Mouse (Mus musculus) limb, embryonic 11.5 days (tissue): Measurements from ENCODE around the gene Pcbd1. TPM values are rescaled to one million over a fixed set of nuclear protein-coding genes. Genes with fewer than 3 reads are reported as not detected.
A peak's percentile ranks its signal among the peaks of the same experiment; 100 is the strongest.

Experiments used
- ATAC-seq: fragments of 200-750 bp; cut with Nextera tagmentation; 2 replicates; pipeline ENCODE4 v1.8.0; 2017; ENCODE audit warnings: low read depth; ENCODE audit not compliant: insufficient number of reproducible peaks, low FRiP score, low TSS enrichment
- DNase-seq: peaks from one replicate; pipeline ENCODE4 v3.0.0-alpha.2; 2015; ENCODE audit warnings: low spot score
- H3K27ac ChIP-seq: fragments of 300-500 bp; sonication (generic); replicated peaks from 2 replicates; pipeline ENCODE4 v1.5.1; 2014; ENCODE audit warnings: low read depth, mild to moderate bottlenecking, low read length
- H3K27me3 ChIP-seq: fragments of 300-500 bp; sonication (generic); 2 replicates; pipeline ENCODE4 v1.6.1; 2014; ENCODE audit warnings: mild to moderate bottlenecking, low read length, mixed read lengths; ENCODE audit not compliant: control insufficient read depth, insufficient read depth
- H3K36me3 ChIP-seq: fragments of 300-500 bp; sonication (generic); 2 replicates; pipeline ENCODE4 v1.6.1; 2014; ENCODE audit warnings: mild to moderate bottlenecking, low read length, moderate library complexity, mixed read lengths; ENCODE audit not compliant: control insufficient read depth, insufficient read depth
- H3K4me1 ChIP-seq: fragments of 300-500 bp; sonication (generic); 2 replicates; pipeline ENCODE4 v1.6.1; 2014; ENCODE audit warnings: low read length, mixed read lengths; ENCODE audit not compliant: control insufficient read depth, insufficient read depth
- H3K4me2 ChIP-seq: fragments of 300-500 bp; sonication (generic); 2 replicates; pipeline ENCODE4 v1.6.1; 2014; ENCODE audit warnings: low read depth, mild to moderate bottlenecking, moderate library complexity; ENCODE audit not compliant: severe bottlenecking
- H3K4me3 ChIP-seq: fragments of 300-500 bp; sonication (generic); 2 replicates; pipeline ENCODE4 v1.5.1; 2014; ENCODE audit warnings: low read depth, low read length
- H3K9ac ChIP-seq: fragments of 300-500 bp; sonication (generic); 2 replicates; pipeline ENCODE4 v1.6.1; 2014; ENCODE audit warnings: mild to moderate bottlenecking, low read length
- H3K9me3 ChIP-seq: fragments of 300-500 bp; sonication (generic); 2 replicates; pipeline ENCODE4 v1.6.1; 2016; ENCODE audit warnings: low read length; ENCODE audit not compliant: control insufficient read depth
- WGBS: fragments of 180-500 bp; shearing (Covaris S2); extraction: QIAGEN DNeasy Blood & Tissue Kit; methylation state at CpG from one replicate; pipeline ENCODE4 v1.1.7; 2014; 5-methylcytosine and 5-hydroxymethylcytosine counted together
- polyA plus RNA-seq: library from polyadenylated mRNA; unstranded; fragments of >200 nt; fragmentation: Nextera tagmentation; extraction: Ambion mirVana; gene quantifications from 2 replicates; pipeline ENCODE4 v1.2.1, GENCODE M21; 2014

Pcbd1 gene
- polyA plus RNA-seq, 1 experiment from 2014 or later = 21.8 TPM

- H3K27ac ChIP-seq = no peak overlapping the region
Observed at GRCm38 (mm10) chr10:61064635-61065034, 24.5 kb upstream of the Pcbd1 start.

GRCm38 (mm10) chr10:61065287-61066005 lies 23.7 kb upstream of the Pcbd1 start:
- Histone ChIP-seq H3K9me3 (no peaks in the 10 kb centered on the region; the same call in 1 of the 2 replicates), H3K9ac (no peak overlapping the region), H3K4me1 (peaks cover 17% of the 10 kb centered on the region), H3K27ac (no peak overlapping the region), H3K36me3 (no peaks in the 10 kb centered on the region), H3K4me3 (no peak overlapping the region), H3K27me3 (no peaks in the 10 kb centered on the region), H3K4me2 (no peak overlapping the region)
- WGBS = 60% methylated on average over 13 of the region's 13 CpGs
- no peak for ATAC-seq
- no peak for DNase-seq

More at GRCm38 (mm10) chr10:61064635-61065034, 24.5 kb upstream of the Pcbd1 start:
- peak; percentile 82 for DNase-seq
- WGBS = 7% methylated on average over 8 of the region's 8 CpGs
- Histone ChIP-seq H3K4me3 (no peak overlapping the region), H3K9ac (no peak overlapping the region), H3K4me1 (peaks cover 22% of the 10 kb centered on the region), H3K4me2 (no peak overlapping the region), H3K9me3 (no peaks in the 10 kb centered on the region; the same call in 1 of the 2 replicates), H3K36me3 (no peaks in the 10 kb centered on the region), H3K27me3 (no peaks in the 10 kb centered on the region)
- no peak for ATAC-seq

- ATAC-seq (0 out of 2 replicates have a peak, but pooled peaks have one; percentile 32), DNase-seq (peak; percentile 75)
- Histone ChIP-seq H3K9ac (no peak overlapping the region), H3K27me3 (no peaks in the 10 kb centered on the region), H3K9me3 (no peaks in the 10 kb centered on the region), H3K36me3 (no peaks in the 10 kb centered on the region), H3K4me2 (no peak overlapping the region), H3K27ac (no peak overlapping the region), H3K4me1 (peaks cover 17% of the 10 kb centered on the region), H3K4me3 (no peak overlapping the region)
- under 1% methylated on average over 8 of the region's 8 CpGs for WGBS
Observed at GRCm38 (mm10) chr10:61068436-61069192, 20.5 kb upstream of the Pcbd1 start.

GRCm38 (mm10) chr10:61069248-61069647 lies 19.9 kb upstream of the Pcbd1 start:
- WGBS = 7% methylated on average over 13 of the region's 13 CpGs
- Histone ChIP-seq H3K27ac (no peak overlapping the region), H3K36me3 (no peaks in the 10 kb centered on the region), H3K4me2 (peak overlapping the region; percentile 33), H3K27me3 (no peaks in the 10 kb centered on the region), H3K4me3 (no peak overlapping the region), H3K9ac (no peak overlapping the region), H3K4me1 (peaks cover 17% of the 10 kb centered on the region), H3K9me3 (no peaks in the 10 kb centered on the region)
- ATAC-seq = no peak
- no peak for DNase-seq

- no peak for ATAC-seq
- no peak overlapping the region for H3K9ac ChIP-seq
- H3K4me2 ChIP-seq = no peak overlapping the region
- no peaks in the 10 kb centered on the region for H3K36me3 ChIP-seq
- peaks cover 8% of the 10 kb centered on the region for H3K4me1 ChIP-seq
- 17% methylated on average over 16 of the region's 16 CpGs for WGBS
- H3K9me3 ChIP-seq = no peaks in the 10 kb centered on the region
- H3K4me3 ChIP-seq = no peak overlapping the region
- peak; percentile 79 for DNase-seq
- no peaks in the 10 kb centered on the region for H3K27me3 ChIP-seq
- H3K27ac ChIP-seq = no peak overlapping the region
Observed at GRCm38 (mm10) chr10:61072324-61072723, 16.8 kb upstream of the Pcbd1 start.

- no peak overlapping the region for H3K4me2 ChIP-seq
Observed at GRCm38 (mm10) chr10:61074643-61075042, 14.5 kb upstream of the Pcbd1 start.

GRCm38 (mm10) chr10:61075607-61076006 lies 13.5 kb upstream of the Pcbd1 start:
- no peaks in the 10 kb centered on the region for H3K9me3 ChIP-seq
- DNase-seq (no peak), ATAC-seq (no peak)
- no peaks in the 10 kb centered on the region for H3K36me3 ChIP-seq
- H3K4me3 ChIP-seq = no peak overlapping the region
- H3K9ac ChIP-seq = no peak overlapping the region
- H3K4me1 ChIP-seq = no peaks in the 10 kb centered on the region
- no peaks in the 10 kb centered on the region for H3K27me3 ChIP-seq
- H3K4me2 ChIP-seq = no peak overlapping the region
- 90% methylated on average over 3 of the region's 3 CpGs for WGBS
- H3K27ac ChIP-seq = no peak overlapping the region

More at GRCm38 (mm10) chr10:61074643-61075042, 14.5 kb upstream of the Pcbd1 start:
- H3K9ac ChIP-seq = no peak overlapping the region
- no peak overlapping the region for H3K4me3 ChIP-seq
- H3K27ac ChIP-seq = no peak overlapping the region
- no peak for ATAC-seq
- no peaks in the 10 kb centered on the region for H3K27me3 ChIP-seq
- no peaks in the 10 kb centered on the region for H3K9me3 ChIP-seq
- no peaks in the 10 kb centered on the region for H3K4me1 ChIP-seq
- WGBS = 7% methylated on average over 1 of the region's 1 CpGs
- H3K36me3 ChIP-seq = no peaks in the 10 kb centered on the region
- DNase-seq = no peak

- WGBS = 45% methylated on average over 14 of the region's 14 CpGs
Observed at GRCm38 (mm10) chr10:61080227-61080930, 8.8 kb upstream of the Pcbd1 start.

More at GRCm38 (mm10) chr10:61080227-61080930, 8.8 kb upstream of the Pcbd1 start:
- Histone ChIP-seq H3K27me3 (no peaks in the 10 kb centered on the region), H3K36me3 (no peaks in the 10 kb centered on the region), H3K4me2 (no peak overlapping the region), H3K9me3 (no peaks in the 10 kb centered on the region), H3K4me3 (no peak overlapping the region), H3K4me1 (no peaks in the 10 kb centered on the region), H3K9ac (no peak overlapping the region), H3K27ac (no peak overlapping the region)
- peak; percentile 79 for DNase-seq
- peak; percentile 82 for ATAC-seq
